Mouse (Mus musculus) gastrocnemius, postnatal 4 days (tissue): Measurements from ENCODE around the gene Mrpl4. TPM values are rescaled to one million over a fixed set of nuclear protein-coding genes. Genes with fewer than 3 reads are reported as not detected.

Experiments used
- DNase-seq, 2 experiments: peaks; one replicate each; pipeline ENCODE4 v3.0.0; 2021 to 2022; ENCODE audit warnings: low spot score in 2 of 2, mixed read lengths in 2 of 2
- total RNA-seq, 2 experiments: library from RNA; stranded (reverse); gene quantifications; 2 replicates each; pipeline ENCODE4 v1.2.3; 2021

The Mrpl4 gene
- total RNA-seq, 2 experiments from 2014 or later: 42.7 to 49.2 TPM

- peak; percentile 55 to 62 for DNase-seq
Measured at GRCm38 (mm10) chr9:21015571-21016130, 13.1 kb downstream of the Mrpl4 start, which contains the start of gene Icam1. Icam1 (plus strand) TSS chr9:21015985.

- no peak for DNase-seq
Measured at GRCm38 (mm10) chr9:21016331-21017176, 14.0 kb downstream of the Mrpl4 start.

GRCm38 (mm10) chr9:21017177-21017575 is 14.6 kb downstream of the Mrpl4 start:
- DNase-seq: no peak

- DNase-seq: no peak
Measured at GRCm38 (mm10) chr9:21018600-21018999, 16.1 kb downstream of the Mrpl4 start.

- no peak for DNase-seq
Measured at GRCm38 (mm10) chr9:21021363-21021762, 18.8 kb downstream of the Mrpl4 start.

- no peak for DNase-seq
Measured at GRCm38 (mm10) chr9:21022288-21022687, 19.8 kb downstream of the Mrpl4 start.

GRCm38 (mm10) chr9:21022726-21023125 is 20.2 kb downstream of the Mrpl4 start:
- DNase-seq: no peak

- DNase-seq: no peak
Measured at GRCm38 (mm10) chr9:21025258-21025810, 22.8 kb downstream of the Mrpl4 start.

GRCm38 (mm10) chr9:21026849-21027248 is 24.3 kb downstream of the Mrpl4 start:
- DNase-seq: no peak

- no peak for DNase-seq
Measured at GRCm38 (mm10) chr9:21027774-21028290, 25.3 kb downstream of the Mrpl4 start.

- DNase-seq: no peak
Measured at GRCm38 (mm10) chr9:21028560-21029110, 26.1 kb downstream of the Mrpl4 start.

- peak; percentile 72 to 84 for DNase-seq
Measured at GRCm38 (mm10) chr9:21029291-21030054, 26.9 kb downstream of the Mrpl4 start, which contains the start of gene Icam4. Icam4 (plus strand) TSS chr9:21029373.

GRCm38 (mm10) chr9:21030055-21030600 is 27.6 kb downstream of the Mrpl4 start:
- DNase-seq: no peak

GRCm38 (mm10) chr9:21030781-21031250 is 28.3 kb downstream of the Mrpl4 start:
- DNase-seq: peak; percentile 47 to 84

GRCm38 (mm10) chr9:21031251-21031895 is 28.8 kb downstream of the Mrpl4 start:
- peak in 1 of 2 experiments; percentile 66 for DNase-seq

- no peak for DNase-seq
Measured at GRCm38 (mm10) chr9:21031896-21032351, 29.4 kb downstream of the Mrpl4 start, which contains the start of gene Icam5. Icam5 (plus strand) TSS chr9:21032073.

- no peak for DNase-seq
Measured at GRCm38 (mm10) chr9:21032491-21032890, 30.0 kb downstream of the Mrpl4 start.

GRCm38 (mm10) chr9:21033136-21033535 is 30.6 kb downstream of the Mrpl4 start:
- peak; percentile 54 to 79 for DNase-seq

- no peak for DNase-seq
Measured at GRCm38 (mm10) chr9:21034481-21035085, 32.0 kb downstream of the Mrpl4 start.
